Mouse (Mus musculus) mouse trophoblast stem cell (cell line): ENCODE data around the gene Olfr1364.

Experiments used
- in situ Hi-C, 2 experiments: fragments of 300-500 bp; cut with MseI, MboI; formaldehyde crosslinking; loops; 2 replicates in 1 of 2; 3 replicates in 1 of 2; pipeline ENCODE4 v1.15.1; 2025

Olfr1364 gene

DNA sequence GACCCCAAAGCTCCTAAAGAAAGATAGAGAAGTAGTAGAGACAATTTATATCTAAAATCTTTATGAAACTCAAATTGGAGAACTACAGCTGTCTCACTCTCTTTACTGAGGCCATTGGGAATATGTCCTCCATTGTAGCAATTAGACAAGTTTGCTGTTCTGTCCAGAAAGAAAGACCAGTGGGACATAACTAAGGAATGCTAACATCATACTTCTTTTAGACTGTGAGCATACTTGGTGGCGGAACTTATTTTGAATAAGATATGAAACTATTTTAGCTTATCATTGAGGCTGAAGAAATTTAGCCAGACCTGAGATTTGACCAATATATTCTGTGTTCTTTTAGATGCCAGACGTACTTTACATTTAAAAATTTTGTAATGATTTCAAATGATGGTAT is at the start of gene Olfr1364:
TSS of gene Olfr1364 (minus strand) at position 101 of the 400 bp plus-strand sequence.
- in situ Hi-C loops, result no loop called here

DNA sequence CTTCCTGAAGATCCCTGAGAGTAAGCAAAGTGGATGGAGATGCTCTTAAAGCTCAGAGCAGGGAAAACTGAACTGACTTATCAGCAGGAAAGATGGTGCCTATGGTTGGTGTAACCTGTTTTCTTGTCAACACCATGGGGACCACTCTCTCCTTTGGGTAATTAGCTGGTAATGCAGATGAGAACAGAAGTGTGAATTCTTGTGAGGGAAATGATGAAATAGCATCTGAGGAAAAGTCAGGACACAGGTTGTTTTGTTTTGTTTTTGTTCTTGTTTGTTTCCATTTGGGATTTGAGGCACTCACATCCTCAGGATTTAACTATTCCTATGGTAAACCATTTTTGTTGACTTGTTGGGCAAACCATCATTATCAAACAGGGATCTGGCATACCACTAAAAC is 32.4 kb upstream of the Olfr1364 start, which contains the start of gene Olfr1362:
TSS of gene Olfr1362 (minus strand) at position 101 of the 400 bp plus-strand sequence.
- in situ Hi-C loops, result no loop called here

DNA sequence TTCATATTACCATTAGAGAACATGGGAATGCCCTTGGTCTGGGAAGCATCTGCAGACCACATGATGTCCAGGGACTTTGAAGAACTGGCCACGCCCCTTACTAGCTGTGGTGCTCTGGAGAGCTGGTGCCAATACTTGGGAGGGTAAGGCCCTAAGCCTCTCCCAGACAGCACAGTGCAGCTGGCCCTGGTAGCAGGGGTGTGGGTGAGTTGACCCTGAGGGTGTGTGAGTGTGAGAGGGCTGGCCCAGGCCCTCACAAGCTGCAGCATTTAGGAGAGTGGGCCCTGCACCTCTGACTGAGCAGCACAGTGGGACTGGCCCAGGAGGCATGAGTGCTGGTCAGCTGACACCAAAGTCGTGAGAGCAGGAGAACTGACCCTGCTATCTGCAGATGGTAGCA is 10.1 kb upstream of the Olfr1364 start:
- in situ Hi-C loops, result no loop called here

DNA sequence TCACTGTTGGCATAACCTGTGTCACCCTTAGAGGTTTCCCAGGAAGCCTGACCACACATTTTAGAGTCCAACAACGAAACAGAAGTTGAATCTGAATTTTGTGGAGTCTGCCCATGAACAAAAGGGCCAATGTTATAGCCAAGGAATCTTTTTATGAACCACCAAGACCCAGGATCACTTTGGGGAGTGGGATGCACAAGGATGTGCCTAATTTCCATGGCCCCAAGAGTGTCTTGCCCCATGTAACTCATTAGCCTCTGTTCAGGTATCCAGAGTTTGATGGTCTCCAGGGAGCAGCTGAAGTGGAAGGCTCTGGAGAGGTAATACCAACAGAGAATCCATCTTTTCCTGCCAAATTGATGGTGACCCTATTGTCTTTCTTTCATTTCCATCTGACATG is 21.8 kb downstream of the Olfr1364 start, which contains the start of gene Olfr1535:
TSS of gene Olfr1535 (minus strand) at position 101 of the 400 bp plus-strand sequence.
- in situ Hi-C loops, result no loop called here

DNA sequence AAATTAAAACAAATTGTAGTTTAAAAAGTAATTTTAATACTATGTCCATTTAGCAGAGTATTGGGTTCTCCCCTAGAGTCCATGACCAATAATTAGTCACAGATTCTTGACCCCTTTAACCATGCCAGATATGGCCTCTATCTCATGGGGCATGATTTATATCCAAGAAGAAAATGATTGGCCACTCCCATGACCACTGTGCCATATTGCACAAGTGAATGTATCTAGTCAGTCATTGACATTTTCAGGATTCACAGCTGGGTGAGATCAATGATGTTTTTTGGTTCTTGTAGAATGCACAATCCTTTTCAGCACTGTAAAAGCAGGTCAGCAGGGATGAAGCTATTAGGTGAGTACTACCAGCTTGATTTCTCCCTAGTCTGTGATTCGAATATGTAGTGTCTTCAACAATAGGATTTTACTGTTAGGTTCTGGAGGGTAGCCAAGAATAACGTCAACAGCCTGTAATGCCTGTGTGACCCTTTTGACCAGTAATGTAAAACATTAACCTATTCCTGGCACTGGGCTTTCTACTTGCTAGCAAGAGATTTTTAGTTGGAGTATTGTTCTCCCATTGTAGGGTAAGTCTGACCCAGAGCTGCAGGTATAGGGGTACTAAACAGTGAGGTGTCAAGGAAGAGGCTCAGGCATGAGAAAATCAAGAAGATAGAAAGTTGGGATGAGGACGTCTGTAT is 31.0 kb downstream of the Olfr1364 start:
- in situ Hi-C loops, result no loop called here

DNA sequence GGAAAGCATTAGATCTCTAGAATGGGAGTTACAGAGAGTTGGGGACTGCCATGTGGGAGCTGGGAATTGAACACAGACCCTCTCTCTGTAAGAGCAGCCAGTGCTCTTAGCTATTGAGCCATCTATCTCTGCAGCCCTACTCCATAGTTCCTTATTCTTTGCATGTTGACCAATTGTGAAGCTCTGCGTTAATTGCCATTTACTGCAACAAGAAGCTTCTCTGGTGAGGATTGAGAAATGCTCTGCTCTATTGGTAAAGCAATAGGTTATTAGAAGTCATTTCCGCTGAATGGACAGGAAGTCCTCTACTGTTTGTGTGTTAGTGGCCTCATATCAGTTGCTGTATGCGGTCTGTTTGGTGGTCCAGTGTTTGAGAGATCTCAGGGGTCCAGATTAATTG is 32.1 kb downstream of the Olfr1364 start:
- in situ Hi-C loops, result no loop called here

DNA sequence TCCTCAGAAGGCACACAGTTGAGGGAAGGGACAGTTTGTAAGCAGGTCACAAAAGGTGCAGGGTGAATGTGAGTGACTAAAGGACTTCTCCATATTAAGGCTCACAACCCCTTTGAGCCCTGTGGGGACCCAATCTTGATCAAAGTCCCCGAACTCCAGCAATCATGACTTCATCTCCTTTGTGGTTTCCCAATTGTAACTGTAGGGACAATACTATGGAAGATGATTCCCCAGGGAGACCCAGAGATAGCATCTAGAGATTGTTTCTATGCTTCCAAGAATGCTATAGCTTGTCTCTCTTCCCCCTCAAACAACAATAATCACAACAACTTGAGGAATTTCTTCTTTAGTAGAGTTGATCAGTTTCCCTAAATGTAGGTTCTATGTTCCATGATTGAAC is 38.9 kb downstream of the Olfr1364 start, which contains the start of gene Olfr1366:
TSS of gene Olfr1366 (minus strand) at position 101 of the 400 bp plus-strand sequence.
- in situ Hi-C loops, result no loop called here

DNA sequence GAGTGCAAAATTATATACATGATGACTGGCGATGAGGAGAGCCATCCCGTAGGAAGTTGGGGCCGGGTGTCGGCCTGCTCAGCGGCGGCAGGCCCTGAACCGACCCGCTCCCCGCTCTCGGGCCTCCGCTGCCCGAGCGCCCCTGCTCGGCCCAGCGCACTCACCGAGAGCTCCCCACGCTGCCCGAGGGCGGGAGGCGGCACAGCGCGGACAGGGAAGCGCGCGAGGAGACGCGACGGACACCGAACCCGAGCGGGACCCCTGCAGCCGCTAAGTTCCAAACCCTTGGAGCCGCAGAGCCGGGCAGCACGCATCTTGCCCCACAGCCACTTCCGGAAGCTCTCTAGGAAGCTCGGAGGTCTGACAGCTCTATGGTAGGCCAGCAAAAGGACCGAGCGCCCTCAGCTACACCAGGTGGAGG is 50.8 kb downstream of the Olfr1364 start, which contains the start of gene Zkscan8:
TSS of gene Zkscan8 (minus strand) at position 340 of the 421 bp plus-strand sequence.
- in situ Hi-C loops, result no loop called here

DNA sequence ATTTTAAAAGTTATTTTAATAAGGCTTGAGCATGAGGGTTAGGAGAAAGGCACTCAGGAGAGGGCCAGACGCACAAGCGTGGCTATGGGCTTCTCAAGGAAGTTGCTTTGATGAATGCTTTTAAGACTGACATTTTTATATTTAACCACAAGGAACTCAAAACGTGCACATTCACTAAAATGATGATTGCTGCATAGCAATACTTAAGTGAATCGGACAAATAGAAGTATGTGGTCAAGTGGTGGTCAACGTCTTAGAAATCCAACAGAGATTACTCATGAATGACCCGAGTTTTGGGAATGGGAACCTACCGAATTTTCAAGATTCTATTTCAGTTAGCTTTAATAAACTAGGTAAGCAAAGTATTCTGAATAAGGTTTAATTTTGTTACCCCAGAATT is 51.4 kb downstream of the Olfr1364 start:
- in situ Hi-C loops, result no loop called here
